Mouse (Mus musculus): ENCODE data around the gene Nhsl1.

Nhsl1 gene

GRCm38 (mm10) chr10:18493010-18493894 lies 174.5 kb downstream of the Nhsl1 start:
- DNase-seq = no peak

- DNase-seq = no peak
Observed at GRCm38 (mm10) chr10:18494249-18494648, 175.5 kb downstream of the Nhsl1 start.

GRCm38 (mm10) chr10:18497066-18497465 lies 178.3 kb downstream of the Nhsl1 start:
- DNase-seq = no peak

GRCm38 (mm10) chr10:18501997-18502396 lies 183.2 kb downstream of the Nhsl1 start:
- DNase-seq = no peak

GRCm38 (mm10) chr10:18505690-18506089 lies 186.9 kb downstream of the Nhsl1 start:
- DNase-seq = no peak

- DNase-seq = no peak
Observed at GRCm38 (mm10) chr10:18506501-18506946, 187.7 kb downstream of the Nhsl1 start.

- DNase-seq = no peak
Observed at GRCm38 (mm10) chr10:18507869-18508473, 189.2 kb downstream of the Nhsl1 start.

- DNase-seq = no peak
Observed at GRCm38 (mm10) chr10:18508586-18508985, 189.8 kb downstream of the Nhsl1 start.

GRCm38 (mm10) chr10:18510663-18511062 lies 191.9 kb downstream of the Nhsl1 start:
- no peak for DNase-seq

- DNase-seq = no peak
Observed at GRCm38 (mm10) chr10:18511496-18511895, 192.7 kb downstream of the Nhsl1 start.

- no peak for DNase-seq
Observed at GRCm38 (mm10) chr10:18522556-18522955, 203.8 kb downstream of the Nhsl1 start.

GRCm38 (mm10) chr10:18525311-18525710 lies 206.5 kb downstream of the Nhsl1 start:
- DNase-seq = peak in 1 of 2 experiments; percentile 29

- peak; percentile 24 to 33 for DNase-seq
Observed at GRCm38 (mm10) chr10:18525726-18526125, 206.9 kb downstream of the Nhsl1 start.

- DNase-seq = peak; percentile 71 to 78
Observed at GRCm38 (mm10) chr10:18526184-18526850, 207.5 kb downstream of the Nhsl1 start.

GRCm38 (mm10) chr10:18526851-18527675 lies 208.3 kb downstream of the Nhsl1 start:
- peak; percentile 14 to 42 for DNase-seq

- DNase-seq = peak; percentile 31 to 48
Observed at GRCm38 (mm10) chr10:18527766-18528165, 209.0 kb downstream of the Nhsl1 start.

- DNase-seq = peak in 1 of 2 experiments; percentile 58
Observed at GRCm38 (mm10) chr10:18528475-18528874, 209.7 kb downstream of the Nhsl1 start.

GRCm38 (mm10) chr10:18529177-18529576 lies 210.4 kb downstream of the Nhsl1 start:
- DNase-seq = no peak

- DNase-seq = no peak
Observed at GRCm38 (mm10) chr10:18530161-18530560, 211.4 kb downstream of the Nhsl1 start.

- DNase-seq = no peak
Observed at GRCm38 (mm10) chr10:18532293-18532692, 213.5 kb downstream of the Nhsl1 start.

GRCm38 (mm10) chr10:18536889-18537288 lies 218.1 kb downstream of the Nhsl1 start:
- no peak for DNase-seq

- no peak for DNase-seq
Observed at GRCm38 (mm10) chr10:18545309-18545708, 226.5 kb downstream of the Nhsl1 start.
